Mouse (Mus musculus) embryonic facial prominence, embryonic 15.5 days (tissue): Measurements from ENCODE around the gene A3galt2. TPM values are rescaled to one million over a fixed set of nuclear protein-coding genes. Genes with fewer than 3 reads are reported as not detected.
A peak's percentile ranks its signal among the peaks of the same experiment; 100 is the strongest.

Experiments
- ATAC-seq: fragments of 200-750 bp; cut with Nextera tagmentation; 2 replicates; pipeline ENCODE4 v1.8.0; 2017; ENCODE audit warnings: low read depth, moderate TSS enrichment; ENCODE audit not compliant: insufficient number of reproducible peaks, low FRiP score, low TSS enrichment
- H3K27ac ChIP-seq: fragments of 300-500 bp; sonication (generic); replicated peaks from 2 replicates; pipeline ENCODE4 v1.5.1; 2015; ENCODE audit warnings: mild to moderate bottlenecking, inconsistent platforms
- H3K27me3 ChIP-seq: fragments of 300-500 bp; sonication (generic); 2 replicates; pipeline ENCODE4 v1.6.1; 2015; ENCODE audit warnings: inconsistent platforms
- H3K36me3 ChIP-seq: fragments of 300-500 bp; sonication (generic); 2 replicates; pipeline ENCODE4 v1.6.1; 2015; ENCODE audit warnings: mild to moderate bottlenecking, inconsistent platforms
- H3K4me1 ChIP-seq: fragments of 300-500 bp; sonication (generic); 2 replicates; pipeline ENCODE4 v1.6.1; 2015; ENCODE audit warnings: inconsistent platforms
- H3K4me2 ChIP-seq: fragments of 300-500 bp; sonication (generic); replicated peaks from 2 replicates; pipeline ENCODE4 v1.6.1; 2015; ENCODE audit warnings: mild to moderate bottlenecking, inconsistent platforms
- H3K4me3 ChIP-seq: fragments of 300-500 bp; sonication (generic); replicated peaks from 2 replicates; pipeline ENCODE4 v1.5.1; 2015; ENCODE audit warnings: mild to moderate bottlenecking, inconsistent platforms
- H3K9ac ChIP-seq: fragments of 300-500 bp; sonication (generic); 2 replicates; pipeline ENCODE4 v1.6.1; 2015; ENCODE audit warnings: inconsistent platforms
- H3K9me3 ChIP-seq: fragments of 300-500 bp; sonication (generic); replicated peaks from 2 replicates; pipeline ENCODE4 v1.6.1; 2016; ENCODE audit warnings: inconsistent platforms
- WGBS: fragments of 180-500 bp; shearing (Covaris S2); methylation state at CpG from one replicate; pipeline ENCODE4 v1.1.7; 2015; 5-methylcytosine and 5-hydroxymethylcytosine counted together
- polyA plus RNA-seq: library from polyadenylated mRNA; unstranded; fragments of >200 nt; fragmentation: Nextera tagmentation; extraction: Ambion mirVana; gene quantifications from 2 replicates; pipeline ENCODE4 v1.2.1, GENCODE M21; 2015

A3galt2 gene
- polyA plus RNA-seq, 1 experiment from 2014 or later, result 0.15 TPM

DNA sequence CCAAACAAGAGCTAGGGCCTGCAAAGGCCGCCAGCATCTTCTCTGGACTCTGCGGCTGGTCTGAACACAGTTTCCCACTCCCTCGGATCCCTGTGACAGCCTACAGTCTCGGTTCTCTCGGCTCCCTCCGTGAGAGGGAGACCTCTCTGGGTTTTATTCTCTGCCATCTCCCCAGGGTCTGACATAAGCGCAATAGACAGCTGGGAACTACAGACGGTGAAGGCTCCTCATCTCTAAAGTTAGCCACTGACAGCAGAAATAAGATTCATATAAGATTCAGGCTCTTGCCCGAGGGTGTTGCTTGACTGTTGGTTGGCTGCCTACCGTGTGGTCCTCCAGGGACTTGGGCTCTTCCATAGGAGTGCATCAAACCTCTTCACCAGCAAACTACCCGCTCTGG is 22.4 kb downstream of the A3galt2 start:
- H3K9me3 ChIP-seq, result no peaks in the 10 kb centered on the region
- 79% methylated on average over 11 of the region's 11 CpGs for WGBS
- H3K4me2 ChIP-seq, result no peak overlapping the region
- 0 out of 2 replicates have a peak overlapping the region, but pooled peaks have one; percentile 31 for H3K27ac ChIP-seq
- H3K9ac ChIP-seq, result no peak overlapping the region
- H3K27me3 ChIP-seq, result no peaks in the 10 kb centered on the region
- no peak for ATAC-seq
- peaks cover 89% of the 10 kb centered on the region for H3K36me3 ChIP-seq
- no peak overlapping the region for H3K4me3 ChIP-seq
- H3K4me1 ChIP-seq, result 0 out of 2 replicates have a peak, but pooled peaks cover 10% of the 10 kb centered on the region

DNA sequence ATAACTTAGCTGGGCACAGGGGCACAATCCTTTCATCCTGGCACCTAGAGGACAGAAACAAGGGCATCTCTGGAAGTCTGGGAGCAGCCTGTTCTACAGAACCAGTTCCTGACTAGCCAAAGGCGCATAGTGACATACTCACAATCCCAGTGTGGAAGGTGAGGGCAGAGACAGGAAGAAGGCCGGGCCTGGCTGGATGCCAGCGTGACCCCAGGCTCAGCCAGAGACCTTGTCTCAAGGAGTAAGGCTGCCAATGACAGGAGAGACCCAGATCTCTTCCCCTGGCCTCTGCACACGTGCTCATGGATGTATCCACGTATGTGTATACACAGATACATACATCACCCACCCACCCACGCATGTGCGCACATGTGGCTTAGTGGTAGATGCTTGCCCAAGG is 26.9 kb downstream of the A3galt2 start:
- ATAC-seq, result no peak
- Histone ChIP-seq H3K36me3 (peaks cover 88% of the 10 kb centered on the region), H3K9me3 (no peaks in the 10 kb centered on the region), H3K27ac (no peak overlapping the region), H3K27me3 (no peaks in the 10 kb centered on the region), H3K4me1 (0 out of 2 replicates have a peak, but pooled peaks cover 4% of the 10 kb centered on the region), H3K4me2 (no peak overlapping the region), H3K4me3 (no peak overlapping the region), H3K9ac (no peak overlapping the region)
- WGBS, result 87% methylated on average over 7 of the region's 7 CpGs

DNA sequence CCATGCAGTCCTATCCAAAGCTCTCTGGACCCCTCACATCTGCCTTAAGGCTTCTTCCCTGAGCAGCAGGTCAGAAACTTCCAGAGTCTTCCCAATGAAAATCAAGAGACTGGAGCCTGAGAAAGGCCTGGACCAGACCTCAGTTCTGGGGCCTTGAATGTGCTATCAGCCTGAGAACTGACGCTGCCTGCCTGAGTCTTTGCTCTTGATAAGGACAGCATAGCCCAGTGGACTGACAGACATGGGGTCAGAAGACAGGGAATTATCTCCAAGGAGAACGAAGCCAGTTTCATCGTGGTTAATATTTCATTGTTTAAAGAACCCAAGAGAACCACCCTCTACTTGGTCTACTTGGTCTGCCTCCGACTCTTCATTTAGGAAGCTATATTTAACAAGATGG is 27.5 kb downstream of the A3galt2 start:
- H3K4me2 ChIP-seq, result no peak overlapping the region
- H3K9ac ChIP-seq, result no peak overlapping the region
- ATAC-seq, result no peak
- no peaks in the 10 kb centered on the region for H3K9me3 ChIP-seq
- no peak overlapping the region for H3K27ac ChIP-seq
- WGBS, result 66% methylated on average over 4 of the region's 4 CpGs
- no peaks in the 10 kb centered on the region for H3K27me3 ChIP-seq
- no peaks in the 10 kb centered on the region for H3K4me1 ChIP-seq
- peaks cover 90% of the 10 kb centered on the region for H3K36me3 ChIP-seq
- no peak overlapping the region for H3K4me3 ChIP-seq

DNA sequence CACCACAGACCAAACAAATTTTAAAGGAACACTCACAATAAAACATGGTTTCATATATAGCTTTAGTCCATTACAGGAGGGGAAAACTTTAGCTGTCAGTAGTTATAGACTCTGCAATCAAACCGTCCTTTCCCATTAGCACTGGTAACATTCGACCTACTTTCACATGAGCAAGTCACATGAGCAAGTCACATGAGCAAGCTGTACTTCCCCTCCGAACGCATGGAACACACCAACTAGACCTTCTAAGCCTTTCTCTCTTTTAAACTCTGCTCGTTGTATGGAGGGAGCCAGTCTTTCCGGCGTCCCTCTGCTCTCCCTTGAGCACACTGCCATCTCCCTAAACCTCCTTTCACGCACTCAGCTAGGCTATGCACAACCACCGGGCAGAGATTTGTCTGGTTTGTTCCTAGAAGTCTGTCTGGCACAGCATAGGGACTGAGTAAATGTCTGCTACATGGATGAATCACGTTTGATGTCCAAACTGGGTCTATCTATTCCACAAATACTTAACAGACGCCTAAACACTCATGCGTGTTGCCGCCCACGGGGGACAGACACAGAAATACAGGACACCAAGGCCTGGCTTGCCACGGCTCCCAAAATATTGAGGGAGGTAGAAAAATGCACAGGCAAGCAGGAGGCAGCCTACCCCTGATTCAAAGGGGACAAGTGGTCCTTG is 29.9 kb downstream of the A3galt2 start:
- H3K27ac ChIP-seq, result no peak overlapping the region
- H3K27me3 ChIP-seq, result no peaks in the 10 kb centered on the region
- ATAC-seq, result no peak
- no peak overlapping the region for H3K4me2 ChIP-seq
- peaks cover 88% of the 10 kb centered on the region for H3K36me3 ChIP-seq
- H3K9ac ChIP-seq, result no peak overlapping the region
- H3K9me3 ChIP-seq, result no peaks in the 10 kb centered on the region
- H3K4me1 ChIP-seq, result peaks cover 4% of the 10 kb centered on the region; the same call in 1 of the 2 replicates
- 87% methylated on average over 15 of the region's 15 CpGs for WGBS
- H3K4me3 ChIP-seq, result no peak overlapping the region

DNA sequence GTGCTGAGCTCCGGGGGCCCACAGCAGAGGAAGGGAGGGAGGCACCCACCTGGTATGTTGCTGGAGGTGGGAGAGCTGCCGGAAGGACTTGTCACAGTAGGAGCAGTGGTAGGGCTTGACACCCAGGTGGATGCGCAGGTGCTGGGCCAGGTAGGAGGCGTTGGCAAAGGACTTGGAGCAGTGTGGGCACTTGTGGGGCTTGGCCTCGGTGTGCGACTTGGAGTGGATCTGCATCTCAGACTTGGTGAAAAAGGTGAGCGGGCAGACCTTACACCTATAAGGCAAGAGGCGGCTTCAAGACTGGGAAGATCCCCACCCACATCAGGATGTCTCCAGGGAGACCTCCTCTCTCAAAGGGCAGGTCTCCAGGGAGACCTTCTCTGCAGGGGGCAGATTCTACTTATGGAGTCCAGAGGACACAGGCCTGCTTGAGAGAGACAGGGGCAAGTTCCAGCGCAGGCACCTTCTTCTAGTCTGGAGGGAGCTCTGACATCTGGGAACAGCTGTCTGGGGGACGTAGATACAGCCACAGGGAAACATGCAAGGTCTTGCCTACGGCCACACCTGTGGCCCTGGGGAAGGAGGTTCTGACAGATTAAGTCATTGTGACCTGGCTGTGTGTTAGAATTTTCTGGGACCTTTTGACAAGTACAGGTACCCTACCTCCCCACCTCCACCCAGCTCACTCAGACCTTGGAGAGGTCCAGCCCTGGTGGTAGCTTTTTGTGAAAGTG is 30.9 kb downstream of the A3galt2 start:
- 85% methylated on average over 11 of the region's 11 CpGs for WGBS
- Histone ChIP-seq H3K27ac (no peak overlapping the region), H3K4me3 (no peak overlapping the region), H3K4me1 (peaks cover 5% of the 10 kb centered on the region; the same call in 1 of the 2 replicates), H3K27me3 (no peaks in the 10 kb centered on the region), H3K9ac (no peak overlapping the region), H3K36me3 (peaks cover 79% of the 10 kb centered on the region), H3K9me3 (no peaks in the 10 kb centered on the region), H3K4me2 (no peak overlapping the region)
- ATAC-seq, result no peak

DNA sequence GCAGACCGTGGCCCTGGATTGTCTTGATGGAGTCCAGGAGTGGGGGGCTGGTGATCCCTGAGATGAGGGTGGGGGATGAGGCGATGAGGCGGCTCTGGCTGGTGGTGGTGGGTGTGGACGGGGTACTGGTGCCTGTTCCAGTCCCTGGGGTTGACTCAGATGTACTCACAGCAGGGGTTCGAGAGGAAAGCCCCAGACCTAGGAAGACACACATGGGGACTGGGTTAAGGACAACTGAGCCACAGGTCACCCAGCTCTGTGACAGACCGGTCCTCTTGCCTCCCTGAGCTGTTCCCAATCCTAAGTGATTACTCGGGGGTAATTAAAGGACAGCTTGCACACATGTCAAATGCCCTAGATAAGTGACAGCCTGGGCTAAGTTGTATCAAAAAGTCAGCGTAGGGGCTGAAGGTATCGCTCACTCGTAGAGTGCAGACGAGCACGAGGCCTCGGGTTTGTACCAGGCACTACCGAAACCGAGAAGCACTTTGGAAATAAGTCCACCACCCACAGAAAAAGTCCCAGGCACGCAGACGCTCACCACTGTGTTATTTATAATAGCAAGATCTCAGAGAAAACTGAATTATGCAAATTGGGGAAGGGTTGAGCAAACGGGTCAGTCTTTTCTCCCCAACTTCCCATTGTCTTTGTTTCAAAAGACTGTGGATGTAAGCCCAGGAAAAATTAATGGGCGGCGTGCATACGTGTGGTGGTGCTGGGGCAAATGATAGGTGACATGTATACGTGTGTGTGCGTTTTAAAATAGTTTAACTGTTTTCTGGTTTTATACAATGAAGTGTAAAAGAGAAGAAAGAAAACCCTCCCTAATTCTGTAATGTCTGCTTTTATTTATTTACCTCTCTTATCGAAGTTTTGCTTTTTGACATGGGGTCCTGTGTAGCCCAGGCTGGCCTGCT is 32.1 kb downstream of the A3galt2 start:
- Histone ChIP-seq H3K4me1 (peaks cover 5% of the 10 kb centered on the region; the same call in 1 of the 2 replicates), H3K36me3 (peaks cover 69% of the 10 kb centered on the region), H3K27ac (no peak overlapping the region), H3K9ac (no peak overlapping the region), H3K27me3 (no peaks in the 10 kb centered on the region), H3K4me3 (no peak overlapping the region), H3K9me3 (no peaks in the 10 kb centered on the region), H3K4me2 (no peak overlapping the region)
- 87% methylated on average over 24 of the region's 24 CpGs for WGBS
- ATAC-seq, result no peak

DNA sequence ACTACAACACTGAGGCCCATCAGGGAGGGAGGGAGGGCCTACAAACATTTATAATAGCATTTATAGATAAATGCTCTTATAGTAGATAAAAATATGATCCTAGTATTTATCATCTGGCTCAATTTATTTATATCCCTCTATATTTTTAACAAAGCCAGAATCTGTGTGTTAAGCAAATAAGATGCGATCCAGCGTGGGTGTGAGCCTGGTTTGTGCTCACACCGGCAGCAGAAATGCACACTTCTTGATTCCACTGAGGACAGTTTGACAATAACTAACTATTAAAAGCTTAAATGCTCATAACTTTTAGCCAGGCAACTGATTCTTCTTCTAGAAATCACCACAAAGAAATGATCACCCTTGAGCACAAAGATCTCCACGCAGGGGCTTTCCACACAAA is 32.9 kb downstream of the A3galt2 start:
- 86% methylated on average over 4 of the region's 4 CpGs for WGBS
- Histone ChIP-seq H3K36me3 (peaks cover 65% of the 10 kb centered on the region), H3K4me3 (no peak overlapping the region), H3K4me2 (no peak overlapping the region), H3K9me3 (no peaks in the 10 kb centered on the region), H3K27me3 (no peaks in the 10 kb centered on the region), H3K27ac (no peak overlapping the region), H3K9ac (no peak overlapping the region), H3K4me1 (peaks cover 5% of the 10 kb centered on the region; the same call in 1 of the 2 replicates)
- ATAC-seq, result no peak

DNA sequence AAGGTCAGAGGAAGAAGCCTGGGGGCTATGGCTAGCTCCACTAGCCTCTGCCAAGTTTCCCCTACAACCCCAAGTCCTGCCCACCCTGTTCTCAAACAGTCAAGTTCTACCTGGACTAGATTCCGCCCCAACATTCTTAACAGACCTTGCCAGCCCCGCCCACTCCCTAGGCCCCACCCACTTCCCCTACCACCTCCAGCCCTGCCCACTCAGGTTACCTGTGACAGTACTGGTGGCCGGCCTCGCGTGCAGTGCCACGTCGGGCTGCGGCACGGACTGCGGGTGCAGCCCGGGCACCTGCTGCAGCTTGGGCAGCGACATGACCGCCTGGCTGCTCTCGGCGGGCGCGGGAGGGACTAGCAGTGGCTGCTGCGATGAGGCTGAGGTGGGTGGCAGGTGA is 34.5 kb downstream of the A3galt2 start:
- H3K27me3 ChIP-seq, result no peaks in the 10 kb centered on the region
- peaks cover 13% of the 10 kb centered on the region for H3K4me1 ChIP-seq
- 38% methylated on average over 18 of the region's 18 CpGs for WGBS
- H3K27ac ChIP-seq, result no peak overlapping the region
- peak overlapping the region; percentile 19; the same call in 1 of the 2 replicates for H3K4me2 ChIP-seq
- no peaks in the 10 kb centered on the region for H3K9me3 ChIP-seq
- H3K9ac ChIP-seq, result no peak overlapping the region
- ATAC-seq, result no peak
- peaks cover 52% of the 10 kb centered on the region for H3K36me3 ChIP-seq
- H3K4me3 ChIP-seq, result no peak overlapping the region

DNA sequence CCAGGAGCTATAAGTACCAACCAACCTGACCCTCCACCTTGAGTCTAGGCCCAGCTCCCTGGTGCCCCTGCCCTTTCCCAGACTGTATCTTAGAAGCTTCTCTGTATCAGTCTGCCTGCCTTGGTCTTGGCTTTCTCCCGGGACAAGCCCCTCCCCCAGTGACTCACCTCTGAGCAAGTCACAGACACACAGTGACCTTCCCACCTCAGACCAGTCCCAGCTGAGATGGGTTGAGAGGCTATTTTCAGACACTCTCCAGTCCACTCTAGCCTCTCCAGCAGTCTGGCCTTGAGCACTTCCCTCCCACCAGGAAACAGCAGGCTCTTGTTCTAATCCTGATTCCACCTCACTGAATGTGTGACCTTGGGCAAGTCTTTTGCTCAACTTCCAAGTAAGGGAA is 38.5 kb downstream of the A3galt2 start:
- no peak overlapping the region for H3K9ac ChIP-seq
- no peaks in the 10 kb centered on the region for H3K27me3 ChIP-seq
- 29% methylated on average over 1 of the region's 1 CpGs for WGBS
- H3K4me1 ChIP-seq, result peaks cover 52% of the 10 kb centered on the region
- H3K4me2 ChIP-seq, result no peak overlapping the region
- no peaks in the 10 kb centered on the region for H3K9me3 ChIP-seq
- H3K4me3 ChIP-seq, result no peak overlapping the region
- no peak overlapping the region for H3K27ac ChIP-seq
- H3K36me3 ChIP-seq, result peaks cover 12% of the 10 kb centered on the region; the same call in 1 of the 2 replicates
- no peak for ATAC-seq

DNA sequence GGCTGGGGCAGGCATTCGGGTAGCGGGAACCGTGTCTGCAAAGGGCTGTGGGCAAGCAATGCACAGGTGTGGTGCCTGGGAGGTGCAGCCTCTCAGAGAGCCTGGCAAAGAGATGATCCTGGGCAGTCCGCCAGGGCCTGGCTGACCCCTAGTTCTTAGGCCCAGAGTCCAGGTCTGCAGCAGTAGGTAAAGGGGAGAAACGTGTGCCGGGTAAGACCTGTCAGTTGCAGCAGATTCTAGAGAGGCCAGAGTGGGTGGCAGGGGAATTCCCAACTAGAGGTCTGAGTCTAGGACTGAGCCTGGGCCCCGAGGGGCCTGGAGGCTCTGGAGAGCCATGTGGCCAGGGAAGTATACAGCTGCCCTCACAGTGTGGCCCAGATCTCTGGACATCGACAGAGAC is 39.0 kb downstream of the A3galt2 start:
- H3K4me2 ChIP-seq, result no peak overlapping the region
- H3K9ac ChIP-seq, result no peak overlapping the region
- H3K27me3 ChIP-seq, result no peaks in the 10 kb centered on the region
- no peaks in the 10 kb centered on the region for H3K9me3 ChIP-seq
- H3K36me3 ChIP-seq, result peaks cover 12% of the 10 kb centered on the region; the same call in 1 of the 2 replicates
- WGBS, result 88% methylated on average over 8 of the region's 8 CpGs
- no peak for ATAC-seq
- no peak overlapping the region for H3K4me3 ChIP-seq
- no peak overlapping the region for H3K27ac ChIP-seq
- peaks cover 57% of the 10 kb centered on the region for H3K4me1 ChIP-seq

DNA sequence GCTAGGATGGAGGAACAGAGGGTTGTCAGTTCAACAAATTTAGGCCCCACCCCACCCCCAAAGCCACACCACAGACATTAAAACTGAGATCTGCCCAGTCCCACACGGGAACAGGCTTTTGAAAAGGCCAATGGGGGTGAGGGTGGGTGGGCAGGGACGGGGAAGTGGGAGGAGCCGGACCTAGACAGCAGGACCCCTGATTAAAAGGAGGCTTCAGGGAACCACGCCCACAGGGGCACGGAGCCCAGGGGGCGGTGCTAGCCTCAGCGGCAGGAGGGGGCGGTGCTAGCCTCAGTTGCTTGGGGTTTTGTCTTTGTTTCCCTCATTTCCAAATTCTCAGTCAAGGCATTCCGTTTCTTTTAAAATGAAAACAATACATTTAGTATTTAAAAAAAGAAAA is 40.4 kb downstream of the A3galt2 start:
- WGBS, result 5% methylated on average over 9 of the region's 9 CpGs
- no peak overlapping the region for H3K4me3 ChIP-seq
- H3K9ac ChIP-seq, result no peak overlapping the region
- H3K9me3 ChIP-seq, result no peaks in the 10 kb centered on the region
- H3K27me3 ChIP-seq, result no peaks in the 10 kb centered on the region
- peaks cover 60% of the 10 kb centered on the region for H3K4me1 ChIP-seq
- no peak overlapping the region for H3K27ac ChIP-seq
- 0 out of 2 replicates have a peak overlapping the region, but pooled peaks have one; percentile 17 for H3K4me2 ChIP-seq
- peak; percentile 45 for ATAC-seq
- peaks cover 5% of the 10 kb centered on the region; the same call in 1 of the 2 replicates for H3K36me3 ChIP-seq
